Mouse (Mus musculus) MEL (cell line): Measurements from ENCODE around the gene Cyp4x1. TPM values are rescaled to one million over a fixed set of nuclear protein-coding genes. Genes with fewer than 3 reads are reported as not detected.
A peak's percentile ranks its signal among the peaks of the same experiment; 100 is the strongest.

Experiments used
- DNase-seq: peaks from one replicate; pipeline ENCODE4 v3.0.0; 2011; ENCODE audit warnings: low read depth, low spot score
- H3K27ac ChIP-seq: 2 replicates; pipeline ENCODE4 v1.5.1; 2012; ENCODE audit warnings: low read depth, mild to moderate bottlenecking, control low read depth, low read length, moderate library complexity; ENCODE audit not compliant: control insufficient read depth
- H3K27me3 ChIP-seq, 2 experiments: fragments of 150-350 bp in 1 of 2; sonication (generic) in 1 of 2; 2 replicates each; pipeline ENCODE4 v1.6.1; 2012; ENCODE audit warnings: low read length in 2 of 2, mild to moderate bottlenecking in 2 of 2, improper control_type of control experiment in 1 of 2, moderate library complexity in 1 of 2; ENCODE audit not compliant: insufficient read depth in 2 of 2, control insufficient read depth in 1 of 2
- H3K36me3 ChIP-seq, 2 experiments: 2 replicates each; pipeline ENCODE4 v1.6.1; 2012 to 2014; ENCODE audit warnings: low read length in 2 of 2, improper control_type of control experiment in 1 of 2, inconsistent platforms in 1 of 2, mild to moderate bottlenecking in 1 of 2; ENCODE audit not compliant: insufficient read depth in 2 of 2, control insufficient read depth in 1 of 2
- H3K4me1 ChIP-seq, 2 experiments: fragments of 150-350 bp in 1 of 2; sonication (generic) in 1 of 2; 2 replicates each; pipeline ENCODE4 v1.6.1; 2012; ENCODE audit warnings: low read length in 2 of 2, improper control_type of control experiment in 1 of 2, mild to moderate bottlenecking in 1 of 2; ENCODE audit not compliant: insufficient read depth in 2 of 2, control insufficient read depth in 1 of 2
- H3K4me3 ChIP-seq, 2 experiments: fragments of 150-350 bp in 1 of 2; sonication (generic) in 1 of 2; 2 replicates each; pipeline ENCODE4 v1.5.1; 2012; ENCODE audit warnings: low read depth in 2 of 2, low read length in 2 of 2, mild to moderate bottlenecking in 2 of 2, moderate library complexity in 2 of 2, control low read depth in 1 of 2, improper control_type of control experiment in 1 of 2; ENCODE audit not compliant: control insufficient read depth in 1 of 2, insufficient read depth in 1 of 2
- H3K79me2 ChIP-seq: 2 replicates; pipeline ENCODE4 v1.6.1; 2012; ENCODE audit warnings: mild to moderate bottlenecking, low read length, moderate library complexity; ENCODE audit not compliant: control insufficient read depth, poor library complexity, insufficient read depth
- H3K9ac ChIP-seq: 2 replicates; pipeline ENCODE4 v1.6.1; 2012; ENCODE audit warnings: low read depth, mild to moderate bottlenecking, control low read depth, low read length, moderate library complexity; ENCODE audit not compliant: control insufficient read depth, poor library complexity, severe bottlenecking
- H3K9me3 ChIP-seq: fragments of 150-350 bp; sonication (generic); replicated peaks from 2 replicates; pipeline ENCODE4 v1.6.1; 2012; ENCODE audit warnings: mild to moderate bottlenecking, low read length, improper control_type of control experiment, moderate library complexity; ENCODE audit not compliant: insufficient read depth
- BHLHE40 ChIP-seq: IDR thresholded peaks from 2 replicates; pipeline ENCODE4 v1.6.1; 2012; ENCODE audit warnings: low read depth, mild to moderate bottlenecking, inconsistent platforms, low read length, improper control_type of control experiment, borderline replicate concordance
- CHD2 ChIP-seq: IDR thresholded peaks from 2 replicates; pipeline ENCODE4 v1.6.1; 2011; ENCODE audit warnings: low read length, improper control_type of control experiment
- E2F4 ChIP-seq: IDR thresholded peaks from 2 replicates; pipeline ENCODE4 v1.6.1; 2011; ENCODE audit warnings: low read depth, low read length, improper control_type of control experiment, borderline replicate concordance
- ELF1 ChIP-seq: IDR thresholded peaks from 2 replicates; pipeline ENCODE4 v1.6.1; 2014; ENCODE audit warnings: low read depth, mild to moderate bottlenecking, inconsistent platforms, low read length, improper control_type of control experiment, moderate library complexity
- ETS1 ChIP-seq: IDR thresholded peaks from 2 replicates; pipeline ENCODE4 v1.6.1; 2012; ENCODE audit warnings: low read depth, mild to moderate bottlenecking, inconsistent platforms, low read length, improper control_type of control experiment, moderate library complexity
- GATA1 ChIP-seq: IDR thresholded peaks from 2 replicates; pipeline ENCODE4 v1.6.1; 2011; ENCODE audit warnings: low read depth, low read length, improper control_type of control experiment
- KAT2A ChIP-seq: conservative IDR thresholded peaks from 2 replicates; pipeline ENCODE4 v1.6.1; 2012; ENCODE audit warnings: low read depth, low read length, improper control_type of control experiment, inconsistent platforms
- MAFK ChIP-seq: IDR thresholded peaks from 2 replicates; pipeline ENCODE4 v1.6.1; 2011; ENCODE audit warnings: low read depth, mild to moderate bottlenecking, low read length, improper control_type of control experiment, borderline replicate concordance
- MAX ChIP-seq: IDR thresholded peaks from 2 replicates; pipeline ENCODE4 v1.6.1; 2011; ENCODE audit warnings: low read length, improper control_type of control experiment
- MXI1 ChIP-seq: IDR thresholded peaks from 2 replicates; pipeline ENCODE4 v1.6.1; 2011; ENCODE audit warnings: mild to moderate bottlenecking, low read depth, low read length, improper control_type of control experiment
- MYC ChIP-seq: IDR thresholded peaks from 2 replicates; pipeline ENCODE4 v1.6.1; 2011; ENCODE audit warnings: low read depth, mild to moderate bottlenecking, low read length, improper control_type of control experiment, moderate library complexity
- POLR2A ChIP-seq, 2 experiments: IDR thresholded peaks; 2 replicates each; pipeline ENCODE4 v1.6.1; 2011 to 2012; ENCODE audit warnings: low read length in 2 of 2, mild to moderate bottlenecking in 2 of 2, control low read depth in 1 of 2, improper control_type of control experiment in 1 of 2, low read depth in 1 of 2, moderate library complexity in 1 of 2; ENCODE audit not compliant: control insufficient read depth in 1 of 2, insufficient read depth in 1 of 2, poor library complexity in 1 of 2
- POLR2AphosphoS2 ChIP-seq: IDR thresholded peaks from 2 replicates; pipeline ENCODE4 v1.6.1; 2011; ENCODE audit warnings: low read length, improper control_type of control experiment
- RAD21 ChIP-seq: IDR thresholded peaks from 2 replicates; pipeline ENCODE4 v1.6.1; 2011; ENCODE audit warnings: mild to moderate bottlenecking, low read depth, low read length, improper control_type of control experiment
- SIN3A ChIP-seq: IDR thresholded peaks from 2 replicates; pipeline ENCODE4 v1.6.1; 2012; ENCODE audit warnings: low read length, improper control_type of control experiment, inconsistent platforms
- TBP ChIP-seq: IDR thresholded peaks from 2 replicates; pipeline ENCODE4 v1.8.0; 2011; ENCODE audit warnings: low read depth, low read length, improper control_type of control experiment
- TCF12 ChIP-seq: IDR thresholded peaks from 2 replicates; pipeline ENCODE4 v1.6.1; 2014; ENCODE audit warnings: low read depth, mild to moderate bottlenecking, inconsistent platforms, low read length, improper control_type of control experiment, moderate library complexity
- ZC3H11A ChIP-seq: IDR thresholded peaks from 2 replicates; pipeline ENCODE4 v1.6.1; 2012; ENCODE audit warnings: low read depth, mild to moderate bottlenecking, inconsistent platforms, low read length, improper control_type of control experiment
- ZMIZ1 ChIP-seq: IDR thresholded peaks from 2 replicates; pipeline ENCODE4 v1.6.1; 2012; ENCODE audit warnings: low read depth, mild to moderate bottlenecking, inconsistent platforms, low read length, improper control_type of control experiment, moderate library complexity
- polyA plus RNA-seq, 2 experiments: library from polyadenylated mRNA; stranded (reverse) in 1 of 2; unstranded in 1 of 2; fragments of >175 nt in 1 of 2; fragments of >200 nt in 1 of 2; gene quantifications; 2 replicates each; pipeline versions ENCODE4 v1.2.1 to v1.2.4; 2012; ENCODE audit warnings: low replicate concordance in 2 of 2, low read depth in 1 of 2; ENCODE audit not compliant: insufficient read length in 2 of 2, insufficient read depth in 1 of 2, missing spikeins in 1 of 2
- total RNA-seq: library from RNA; depleted of rRNA; stranded (reverse); fragments of 300-350 nt; gene quantifications from 2 replicates; pipeline ENCODE4 v1.2.3, GENCODE M21; 2012

The Cyp4x1 gene
- total and polyA plus RNA-seq, 3 experiments, result 0.04 to 0.47 TPM; not detected in 1

DNA sequence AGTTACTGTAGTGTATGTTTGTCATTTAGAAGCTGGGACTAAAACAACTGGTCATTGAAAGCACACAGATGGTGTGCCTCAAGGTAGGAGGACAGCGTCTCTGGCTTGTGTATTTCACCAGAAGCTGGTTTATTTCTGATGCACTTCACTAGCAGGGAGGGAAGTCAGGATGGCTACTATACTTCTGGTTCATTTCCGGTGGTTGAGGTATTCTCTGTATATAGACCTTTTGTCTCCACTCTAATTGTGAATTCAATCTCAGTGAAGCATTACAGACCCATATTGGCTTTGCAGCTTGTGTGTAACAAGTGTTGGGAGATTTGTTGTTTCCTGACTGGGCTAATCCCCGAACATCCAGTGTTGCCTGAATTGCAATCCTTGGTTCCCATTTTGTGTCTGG lies 73.3 kb downstream of the Cyp4x1 start:
- H3K4me1 ChIP-seq, result peaks cover 4 to 20% of the 10 kb centered on the region in 2 experiments
- H3K9me3 ChIP-seq, result no peaks in the 10 kb centered on the region
- H3K9ac ChIP-seq, result peak overlapping the region; percentile 77
- no peak for DNase-seq
- H3K27ac ChIP-seq, result no peak overlapping the region; the same call in 1 of the 2 replicates
- H3K27me3 ChIP-seq, result no peaks in the 10 kb centered on the region
- peaks cover 5 to 19% of the 10 kb centered on the region in 2 experiments; a peak in 3 of 4 replicates for H3K36me3 ChIP-seq
- TF ChIP-seq KAT2A, result no peak
- TF ChIP-seq POLR2A (IDR thresholded peaks at IDR 0.05; ENCODE audit: control insufficient read depth in 1 of 2, insufficient read depth in 1 of 2, low read depth in 1 of 2, low read length in 2 of 2, poor library complexity in 1 of 2), result no peak; a peak in 1 of 4 replicates
- no peak for TF ChIP-seq ETS1
- TF ChIP-seq BHLHE40, result no peak
- TF ChIP-seq GATA1, result no peak
- no peak for TF ChIP-seq MXI1
- no peak for TF ChIP-seq TCF12
- TF ChIP-seq MAFK, result no peak
- no peak for TF ChIP-seq CHD2
- no peak for TF ChIP-seq ZC3H11A
- TF ChIP-seq E2F4, result no peak
- no peak for TF ChIP-seq ELF1
- TF ChIP-seq RAD21, result no peak
- TF ChIP-seq ZMIZ1, result no peak
- TF ChIP-seq MAX, result no peak
- TF ChIP-seq POLR2AphosphoS2, result no peak
- TF ChIP-seq MYC, result no peak
- peaks cover 75% of the 10 kb centered on the region for H3K79me2 ChIP-seq
- peak overlapping the region; percentile 73 to 97 for H3K4me3 ChIP-seq

GRCm38 (mm10) chr4:115059871-115060270 lies 74.2 kb downstream of the Cyp4x1 start:
- DNase-seq, result peak; percentile 74
- H3K9me3 ChIP-seq, result no peaks in the 10 kb centered on the region
- H3K4me1 ChIP-seq, result peaks cover 10 to 26% of the 10 kb centered on the region in 2 experiments
- H3K79me2 ChIP-seq, result peaks cover 75% of the 10 kb centered on the region
- peak; percentile 14; the same call in 1 of the 2 replicates for TF ChIP-seq SIN3A
- 0 out of 2 replicates have a peak, but pooled peaks have one; percentile 48 for TF ChIP-seq TBP
- TF ChIP-seq E2F4, result no peak
- TF ChIP-seq TCF12, result peak; percentile 11; the same call in 1 of the 2 replicates
- H3K27ac ChIP-seq, result peak overlapping the region; percentile 80
- no peaks in the 10 kb centered on the region for H3K27me3 ChIP-seq
- H3K36me3 ChIP-seq, result peaks cover 2 to 27% of the 10 kb centered on the region in 2 experiments; a peak in 3 of 4 replicates
- peak overlapping the region; percentile 77 for H3K9ac ChIP-seq
- H3K4me3 ChIP-seq, result peak overlapping the region; percentile 73 to 97
